Mouse (Mus musculus) bone marrow macrophage, adult 2 months (primary cell): Measurements from ENCODE around the gene Uck2. TPM values are rescaled to one million over a fixed set of nuclear protein-coding genes. Genes with fewer than 3 reads are reported as not detected.

Experiments used
- H3K27ac ChIP-seq: 2 replicates; pipeline ENCODE4 v1.5.1; 2012; ENCODE audit warnings: low read depth, low read length; ENCODE audit not compliant: insufficient read depth
- H3K4me1 ChIP-seq: 2 replicates; pipeline ENCODE4 v1.6.1; 2012; ENCODE audit warnings: low read length; ENCODE audit not compliant: control insufficient read depth, insufficient read depth
- H3K4me3 ChIP-seq: 2 replicates; pipeline ENCODE4 v1.5.1; 2012; ENCODE audit warnings: mild to moderate bottlenecking, low read length, moderate library complexity; ENCODE audit not compliant: insufficient read depth
- CTCF ChIP-seq: IDR thresholded peaks from 2 replicates; pipeline ENCODE4 v1.5.1; 2012; ENCODE audit warnings: low read depth, mild to moderate bottlenecking, low read length, moderate library complexity
- POLR2A ChIP-seq: IDR thresholded peaks from 2 replicates; pipeline ENCODE4 v1.6.1; 2012; ENCODE audit warnings: mild to moderate bottlenecking, low read depth, low read length, borderline replicate concordance
- polyA plus RNA-seq: library from polyadenylated mRNA; stranded (reverse); fragments of >200 nt; gene quantifications from 2 replicates; pipeline ENCODE4 v1.2.4, GENCODE M21; 2012; ENCODE audit not compliant: missing spikeins, insufficient read depth, insufficient read length

Uck2 gene
- polyA plus RNA-seq, 1 experiment, result 6.9 TPM

- Histone ChIP-seq H3K4me3 (no peak overlapping the region), H3K4me1 (peaks cover 2% of the 10 kb centered on the region; the same call in 1 of the 2 replicates), H3K27ac (no peak overlapping the region)
- no peak for TF ChIP-seq CTCF
- no peak for TF ChIP-seq POLR2A
Observed at GRCm38 (mm10) chr1:167305501-167306137, 20.5 kb upstream of the Uck2 start.

GRCm38 (mm10) chr1:167300122-167300521 is 15.0 kb upstream of the Uck2 start:
- Histone ChIP-seq H3K4me3 (no peak overlapping the region), H3K27ac (no peak overlapping the region), H3K4me1 (no peaks in the 10 kb centered on the region)
- TF ChIP-seq CTCF (no peak), POLR2A (no peak)

- Histone ChIP-seq H3K4me1 (no peaks in the 10 kb centered on the region), H3K27ac (no peak overlapping the region), H3K4me3 (no peak overlapping the region)
- TF ChIP-seq POLR2A, result no peak
- no peak for TF ChIP-seq CTCF
Observed at GRCm38 (mm10) chr1:167295679-167296402, 10.7 kb upstream of the Uck2 start.

- no peak overlapping the region for H3K4me3 ChIP-seq
- TF ChIP-seq CTCF, result no peak
- TF ChIP-seq POLR2A, result no peak
- no peak overlapping the region for H3K27ac ChIP-seq
- peaks cover 14% of the 10 kb centered on the region for H3K4me1 ChIP-seq
Observed at GRCm38 (mm10) chr1:167292447-167292846, 7.3 kb upstream of the Uck2 start.

- Histone ChIP-seq H3K27ac (no peak overlapping the region), H3K4me1 (peaks cover 20% of the 10 kb centered on the region), H3K4me3 (no peak overlapping the region)
- TF ChIP-seq CTCF, result no peak
- TF ChIP-seq POLR2A, result no peak
Observed at GRCm38 (mm10) chr1:167291610-167292009, 6.5 kb upstream of the Uck2 start.

- Histone ChIP-seq H3K27ac (no peak overlapping the region), H3K4me3 (no peak overlapping the region), H3K4me1 (peaks cover 24% of the 10 kb centered on the region)
- TF ChIP-seq CTCF, result no peak
- no peak for TF ChIP-seq POLR2A
Observed at GRCm38 (mm10) chr1:167290263-167290592, 5.1 kb upstream of the Uck2 start.

GRCm38 (mm10) chr1:167289567-167290262 is 4.6 kb upstream of the Uck2 start:
- Histone ChIP-seq H3K4me1 (peaks cover 24% of the 10 kb centered on the region), H3K4me3 (no peak overlapping the region), H3K27ac (no peak overlapping the region)
- TF ChIP-seq POLR2A (no peak), CTCF (no peak)

- H3K4me1 ChIP-seq, result peaks cover 24% of the 10 kb centered on the region
- TF ChIP-seq POLR2A, result no peak
- no peak for TF ChIP-seq CTCF
- H3K4me3 ChIP-seq, result no peak overlapping the region
- H3K27ac ChIP-seq, result no peak overlapping the region
Observed at GRCm38 (mm10) chr1:167288665-167289538, 3.8 kb upstream of the Uck2 start.

- H3K27ac ChIP-seq, result no peak overlapping the region
- H3K4me3 ChIP-seq, result no peak overlapping the region
- peaks cover 30% of the 10 kb centered on the region for H3K4me1 ChIP-seq
- TF ChIP-seq POLR2A (no peak), CTCF (no peak)
Observed at GRCm38 (mm10) chr1:167287156-167287555, 2.0 kb upstream of the Uck2 start.

- peak overlapping the region; percentile 99 for H3K4me3 ChIP-seq
- TF ChIP-seq POLR2A (no peak), CTCF (no peak)
- no peak overlapping the region for H3K27ac ChIP-seq
- H3K4me1 ChIP-seq, result peaks cover 37% of the 10 kb centered on the region
Observed at GRCm38 (mm10) chr1:167285356-167285755, 236 bp upstream of the Uck2 start.
